Mouse (Mus musculus) adrenal gland, postnatal 36 days (tissue): ENCODE data around the gene Eif4g3. TPM values are rescaled to one million over a fixed set of nuclear protein-coding genes. Genes with fewer than 3 reads are reported as not detected.

Experiments used
- DNase-seq, 2 experiments: peaks; one replicate each; pipeline ENCODE4 v3.0.0; 2021; ENCODE audit warnings: mixed read lengths in 1 of 2
- total RNA-seq, 2 experiments: library from RNA; stranded (reverse); gene quantifications; 2 replicates each; pipeline ENCODE4 v1.2.3; 2021

The Eif4g3 gene
- total RNA-seq, 2 experiments from 2014 or later: 81.8 to 111 TPM

DNA sequence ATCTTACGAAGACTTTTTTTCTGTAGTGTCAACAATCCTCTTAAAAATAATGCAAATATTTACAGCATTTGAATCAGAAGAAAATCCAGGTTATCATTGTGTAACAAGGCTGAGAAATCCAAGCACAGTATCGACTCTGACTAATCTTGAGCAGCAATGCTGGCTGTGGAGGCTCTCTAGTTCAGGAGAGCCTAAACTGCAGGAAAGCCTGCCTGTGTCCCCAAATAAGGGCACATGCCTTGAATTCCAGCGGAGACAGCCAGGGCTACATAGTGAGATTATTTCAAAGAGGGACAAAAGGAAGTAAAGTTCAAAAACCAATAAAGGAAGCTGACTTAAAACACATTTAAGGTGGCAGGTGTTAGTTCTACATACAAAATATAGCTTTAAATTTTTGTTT is 168.7 kb downstream of the Eif4g3 start:
- no peak for DNase-seq

DNA sequence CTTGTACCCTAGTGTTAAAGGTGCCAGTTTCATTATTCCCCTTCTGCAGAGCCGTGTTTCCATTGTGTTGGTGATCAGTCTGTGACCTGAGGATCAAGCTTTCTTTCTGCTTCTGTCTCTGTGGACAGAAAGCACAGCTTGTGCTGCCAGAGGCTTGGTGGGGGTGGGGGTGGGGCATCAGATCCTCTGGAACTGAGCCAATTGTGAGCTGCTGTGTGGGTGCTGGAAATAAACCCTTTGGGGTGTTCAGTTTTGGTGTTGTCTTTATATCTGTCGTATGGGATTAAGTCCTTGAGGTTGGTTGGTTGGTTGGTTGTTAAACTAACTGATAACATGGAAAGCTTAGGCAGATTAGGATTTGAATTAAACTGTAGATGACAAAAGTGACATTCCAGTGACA is 171.0 kb downstream of the Eif4g3 start:
- no peak for DNase-seq

DNA sequence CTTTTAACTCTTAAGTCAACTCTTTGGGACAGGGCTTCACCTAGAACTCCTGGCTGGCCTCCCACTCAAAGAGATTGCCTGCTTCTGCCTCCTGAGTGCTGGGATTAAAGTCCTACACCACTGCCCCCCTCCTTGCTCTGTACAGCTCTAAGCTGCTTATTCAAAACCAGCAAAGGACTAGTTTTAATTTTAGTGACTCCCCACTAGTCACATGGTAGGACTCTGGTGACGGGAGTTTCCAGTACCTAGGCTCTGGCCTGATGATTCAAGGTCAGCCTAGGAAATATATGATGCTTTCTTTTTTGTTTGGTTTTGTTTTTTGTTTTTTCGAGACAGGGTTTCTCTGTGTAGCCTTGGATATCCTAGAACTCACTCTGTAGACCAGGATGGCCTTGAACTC is 172.0 kb downstream of the Eif4g3 start:
- DNase-seq: no peak

DNA sequence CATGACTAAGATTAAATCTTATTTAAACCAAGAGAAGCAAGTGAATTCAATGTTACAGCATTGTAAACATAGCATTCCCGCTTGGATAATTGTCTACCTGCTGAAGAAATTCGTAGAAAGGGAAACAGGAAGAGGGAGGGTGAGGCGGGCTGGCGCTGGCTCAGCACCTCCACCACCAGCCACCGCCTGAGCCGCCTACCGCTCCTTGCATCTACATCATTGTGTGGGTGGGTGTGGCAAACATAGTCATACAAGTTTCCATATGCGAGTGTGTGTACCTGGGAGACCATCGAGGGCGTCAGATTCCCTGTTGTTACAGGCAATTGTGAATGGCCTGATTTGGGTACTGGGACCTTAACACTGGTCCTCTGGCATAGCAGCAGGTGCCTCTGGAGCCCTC is 173.7 kb downstream of the Eif4g3 start:
- no peak for DNase-seq

DNA sequence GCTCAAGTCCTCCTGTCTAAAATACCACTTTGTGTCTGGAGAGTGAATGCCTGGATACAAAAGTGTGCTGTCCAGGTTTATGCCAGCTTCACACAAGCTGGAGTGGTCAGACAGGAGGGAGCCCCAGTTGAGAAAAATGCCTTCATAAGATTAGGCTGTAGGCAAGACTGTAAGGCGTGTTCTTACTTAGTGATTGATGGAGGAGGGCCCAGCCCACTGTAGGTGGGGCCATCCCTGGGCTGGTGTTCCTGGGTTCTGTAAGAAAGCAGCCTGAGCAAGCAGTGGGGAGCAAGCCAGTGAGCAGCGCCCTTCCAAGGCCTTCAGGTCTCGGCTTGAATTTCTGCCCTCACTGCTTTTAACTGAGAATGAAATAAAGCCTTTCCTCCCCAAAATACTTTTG is 175.3 kb downstream of the Eif4g3 start:
- peak; percentile 16 to 24 for DNase-seq

DNA sequence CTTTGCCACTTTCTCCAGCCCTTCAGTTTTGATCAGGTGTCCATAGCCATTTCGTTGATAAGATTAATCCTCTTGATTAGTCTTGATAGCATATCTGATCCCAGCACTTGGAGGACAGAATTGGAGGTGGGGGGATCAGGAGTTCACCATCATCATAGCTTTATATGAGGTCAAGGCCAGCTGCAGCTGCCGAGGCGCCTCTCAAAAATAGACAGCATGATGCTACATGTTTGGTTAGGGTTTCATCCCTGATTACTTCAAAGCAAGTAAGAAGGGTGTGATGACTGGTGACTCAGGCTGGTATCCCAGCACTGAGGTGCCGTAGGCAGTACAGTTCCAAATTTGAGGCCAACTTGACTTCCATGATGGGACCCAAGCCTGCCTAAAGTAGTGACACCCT is 176.6 kb downstream of the Eif4g3 start:
- no peak for DNase-seq

DNA sequence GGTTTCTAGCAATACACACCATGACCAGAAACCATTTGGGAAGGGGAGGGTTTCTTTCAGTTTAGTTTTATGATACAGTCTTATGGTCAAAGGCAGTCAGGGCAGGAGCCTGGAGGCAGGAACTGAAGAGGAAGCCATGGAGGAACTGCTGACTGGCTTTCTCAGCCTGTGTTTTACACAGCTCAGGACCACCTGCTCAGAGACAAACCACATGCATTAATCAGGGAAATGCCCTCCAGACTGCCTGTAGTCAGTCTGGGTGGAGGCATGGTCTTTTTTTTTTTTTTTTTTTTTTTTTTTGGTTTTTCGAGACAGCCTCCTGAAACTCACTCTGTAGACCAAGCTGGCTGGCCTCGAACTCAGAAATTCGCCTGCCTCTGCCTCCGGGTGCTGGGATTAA is 179.9 kb downstream of the Eif4g3 start:
- DNase-seq: no peak

DNA sequence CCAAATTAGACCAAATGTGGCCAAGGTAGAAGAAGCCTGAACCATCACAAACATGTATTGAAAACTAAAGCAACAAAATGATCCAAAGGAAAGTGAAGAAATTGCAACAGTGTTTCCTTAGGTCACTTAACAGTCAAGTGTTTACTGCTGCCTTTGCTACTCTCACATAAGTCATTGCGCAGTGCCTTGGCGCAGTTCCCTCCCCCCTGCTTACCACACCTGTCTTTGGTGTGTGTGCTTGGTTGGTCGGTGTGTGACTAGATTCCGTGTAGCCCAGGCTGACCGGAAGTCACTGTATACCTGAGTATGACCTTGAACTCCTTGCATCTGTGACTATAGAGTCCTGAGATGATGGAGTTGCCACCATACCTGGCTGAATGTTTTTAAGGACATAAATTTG is 186.6 kb downstream of the Eif4g3 start:
- DNase-seq: no peak

DNA sequence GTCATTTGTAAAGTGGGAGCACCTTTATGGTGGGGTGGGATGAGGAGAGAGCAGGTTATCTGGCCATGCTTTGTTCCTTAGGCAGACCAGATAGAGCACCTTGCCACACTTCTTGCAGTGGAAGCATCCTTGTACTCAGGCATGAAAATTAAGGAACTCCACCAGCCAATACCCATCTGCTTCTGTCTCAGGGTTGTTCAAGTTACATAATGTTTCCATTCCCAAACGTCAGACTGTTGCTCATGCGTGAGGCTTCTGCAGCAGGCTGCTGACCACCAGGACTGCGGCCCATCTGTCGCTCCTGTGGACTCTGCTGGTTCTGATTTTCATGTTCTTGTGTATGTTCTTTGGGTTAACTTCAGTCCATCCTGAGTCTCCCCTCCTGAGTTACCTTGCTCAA is 187.9 kb downstream of the Eif4g3 start:
- DNase-seq: no peak

DNA sequence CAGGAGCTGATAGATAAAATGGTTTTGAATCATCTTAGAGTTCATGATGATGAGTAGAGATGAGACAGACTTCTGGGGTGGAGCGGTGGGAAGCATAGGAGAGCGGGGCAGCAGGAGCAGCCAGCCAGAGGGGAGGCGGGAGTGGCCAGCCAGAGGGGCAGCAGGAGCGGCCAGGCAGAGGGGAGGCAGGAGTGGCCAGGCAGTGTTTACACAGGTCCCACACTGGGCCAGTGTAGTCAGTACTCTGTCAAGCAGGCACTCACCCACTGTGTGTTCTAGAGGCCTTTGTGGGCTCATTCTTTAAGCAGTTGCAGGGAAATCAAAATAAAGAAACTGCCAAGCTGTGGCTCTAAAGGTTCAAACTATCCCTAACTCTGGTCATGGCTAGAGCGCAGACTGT is 191.2 kb downstream of the Eif4g3 start:
- DNase-seq: no peak

DNA sequence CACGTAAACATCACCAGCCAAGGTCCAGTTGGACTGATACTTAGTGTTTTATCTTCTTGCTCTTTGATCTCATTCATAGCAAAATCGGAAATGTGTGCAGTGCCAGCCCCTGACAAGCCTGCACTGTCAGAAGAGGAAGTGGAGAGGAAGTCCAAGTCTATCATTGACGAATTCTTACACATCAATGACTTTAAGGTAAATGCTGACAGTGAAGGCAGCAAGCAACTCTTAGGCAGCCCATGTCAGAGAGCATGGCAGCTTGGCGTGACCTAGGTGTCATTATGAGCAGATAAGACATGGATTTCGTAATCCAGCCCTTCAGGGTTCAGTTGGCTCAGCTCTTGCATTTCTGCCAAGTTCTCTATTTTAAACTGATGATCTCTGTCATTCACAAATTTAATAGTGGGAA is 191.8 kb downstream of the Eif4g3 start:
- DNase-seq: peak; percentile 31 to 32

DNA sequence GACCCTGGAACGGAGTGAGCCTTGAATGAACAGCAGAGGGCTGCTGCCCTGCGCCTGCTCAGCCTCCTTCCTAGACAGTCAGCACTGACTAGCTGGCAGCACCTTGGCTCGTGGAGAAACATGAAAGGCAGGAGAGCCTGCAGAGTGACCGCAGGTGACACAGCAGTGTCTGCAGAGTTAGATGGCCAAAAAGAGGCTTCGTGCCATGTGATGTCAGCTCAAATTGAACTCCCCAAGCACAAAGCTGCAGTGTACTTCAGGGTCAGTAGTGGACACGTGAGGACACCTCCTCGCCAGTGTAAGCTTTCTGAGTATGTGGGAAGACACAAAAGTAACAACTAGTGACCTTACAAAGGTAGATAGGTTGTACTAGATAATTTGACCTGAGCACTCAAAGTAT is 193.1 kb downstream of the Eif4g3 start:
- DNase-seq: no peak

DNA sequence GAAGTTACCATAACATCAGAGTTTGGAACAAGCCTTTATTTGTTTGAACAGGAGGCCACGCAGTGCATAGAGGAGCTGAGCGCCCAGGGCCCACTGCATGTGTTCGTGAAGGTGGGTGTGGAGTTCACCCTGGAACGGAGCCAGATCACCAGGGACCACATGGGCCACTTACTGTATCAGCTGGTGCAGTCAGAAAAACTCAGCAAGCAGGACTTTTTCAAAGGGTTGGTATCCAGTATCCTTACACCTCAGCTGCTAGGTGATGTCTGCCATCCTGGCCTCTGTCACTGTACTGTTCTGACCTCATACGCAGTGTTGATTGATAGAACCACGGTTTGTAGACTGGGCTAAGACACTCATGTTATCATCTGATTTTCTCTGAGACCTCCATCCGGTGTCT is 195.2 kb downstream of the Eif4g3 start:
- no peak for DNase-seq

DNA sequence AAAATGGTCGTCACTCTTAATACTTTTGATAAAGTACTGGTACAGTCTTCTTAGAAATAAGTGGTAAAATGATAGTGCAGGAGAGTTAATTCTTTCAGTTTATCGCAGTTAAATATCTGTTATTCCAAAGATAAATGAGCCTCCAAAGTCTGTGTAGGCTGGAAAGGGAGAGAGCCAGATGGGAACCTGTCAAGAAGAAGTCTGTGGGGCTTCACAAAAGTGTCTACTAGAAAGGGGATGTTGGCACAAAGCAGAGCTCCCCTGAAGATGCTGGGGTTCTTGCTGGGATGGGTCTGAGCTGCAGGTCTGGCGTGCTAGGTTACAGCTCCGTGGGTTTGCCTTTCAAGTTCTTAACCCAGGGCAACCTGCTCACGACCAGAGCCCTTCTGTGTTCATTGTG is 199.7 kb downstream of the Eif4g3 start:
- no peak for DNase-seq

DNA sequence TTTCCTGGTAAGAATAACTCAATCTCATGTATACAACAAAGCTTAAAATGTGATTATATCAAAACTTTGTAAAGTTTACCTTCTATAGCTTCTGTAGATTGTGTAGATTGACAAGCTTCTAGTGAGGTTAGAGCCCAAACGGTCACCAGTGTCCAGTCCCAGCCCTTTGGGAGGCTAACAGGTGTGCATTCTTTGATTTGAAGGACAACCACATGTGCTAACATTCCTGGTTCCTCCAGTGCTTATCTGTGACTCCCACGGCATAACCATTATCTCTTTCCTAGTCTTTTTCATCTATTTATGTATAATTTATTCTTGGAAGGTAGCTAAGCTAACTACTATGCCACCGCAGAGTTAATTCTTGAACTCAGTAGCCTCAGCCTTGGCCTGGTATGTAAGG is 207.9 kb downstream of the Eif4g3 start:
- DNase-seq: no peak

DNA sequence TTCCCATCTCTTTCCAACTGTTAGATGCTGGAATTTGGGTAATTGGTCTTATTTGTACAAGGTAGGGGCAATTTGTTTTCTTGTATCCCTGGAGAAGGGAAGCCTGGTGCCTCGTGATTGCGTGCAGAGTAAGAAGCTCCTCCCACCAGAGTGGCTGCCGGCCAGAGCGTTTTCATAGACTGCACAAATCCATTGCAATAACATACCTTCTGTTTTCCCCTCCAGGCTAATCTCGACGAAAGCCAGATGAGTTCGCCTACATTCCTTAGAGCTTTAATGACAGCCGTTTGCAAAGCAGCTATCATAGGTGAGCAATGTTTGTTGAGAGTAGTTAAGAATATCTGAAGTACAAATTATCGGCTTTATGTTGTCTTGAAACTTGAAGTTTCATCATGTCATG is 208.9 kb downstream of the Eif4g3 start:
- no peak for DNase-seq

DNA sequence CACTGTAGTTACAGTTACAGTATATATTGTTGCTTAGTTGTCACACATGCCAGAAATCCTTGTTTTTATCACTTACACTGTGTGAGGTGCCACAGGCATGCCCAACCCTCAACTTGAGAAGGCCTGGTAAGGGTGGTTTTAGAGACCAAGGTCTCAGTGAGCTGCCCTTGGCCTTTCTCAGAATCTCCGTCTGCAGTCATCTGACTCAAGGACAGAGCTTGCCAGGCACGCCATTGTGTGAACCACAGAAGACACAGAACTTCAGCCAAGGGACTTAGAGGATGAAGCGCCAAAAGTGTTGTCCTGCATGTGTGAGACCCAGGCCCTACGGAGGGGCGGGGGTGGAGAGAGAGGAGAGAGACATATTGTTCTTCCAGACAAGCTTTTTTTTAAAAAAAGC is 217.3 kb downstream of the Eif4g3 start:
- DNase-seq: peak; percentile 72 to 79

DNA sequence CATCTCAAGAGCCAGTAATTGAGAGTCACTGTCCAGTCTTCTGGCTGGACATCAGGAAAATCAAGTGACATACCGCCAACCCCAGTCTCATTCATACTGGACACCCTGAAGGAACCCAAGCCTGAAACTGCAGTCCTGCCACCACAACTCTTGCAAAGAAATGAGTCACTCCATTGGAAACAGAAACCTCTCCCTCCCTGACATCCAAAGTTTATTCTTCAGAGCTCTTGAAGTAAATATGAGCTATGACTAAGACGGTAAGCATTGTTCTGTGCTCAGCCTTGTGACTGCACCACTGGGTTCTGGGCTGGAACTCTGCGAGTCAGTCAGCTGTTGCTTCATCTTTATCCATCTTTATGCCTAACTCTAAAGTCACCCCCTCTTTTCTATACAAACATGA is 221.0 kb downstream of the Eif4g3 start:
- DNase-seq: peak in 1 of 2 experiments; percentile 37

DNA sequence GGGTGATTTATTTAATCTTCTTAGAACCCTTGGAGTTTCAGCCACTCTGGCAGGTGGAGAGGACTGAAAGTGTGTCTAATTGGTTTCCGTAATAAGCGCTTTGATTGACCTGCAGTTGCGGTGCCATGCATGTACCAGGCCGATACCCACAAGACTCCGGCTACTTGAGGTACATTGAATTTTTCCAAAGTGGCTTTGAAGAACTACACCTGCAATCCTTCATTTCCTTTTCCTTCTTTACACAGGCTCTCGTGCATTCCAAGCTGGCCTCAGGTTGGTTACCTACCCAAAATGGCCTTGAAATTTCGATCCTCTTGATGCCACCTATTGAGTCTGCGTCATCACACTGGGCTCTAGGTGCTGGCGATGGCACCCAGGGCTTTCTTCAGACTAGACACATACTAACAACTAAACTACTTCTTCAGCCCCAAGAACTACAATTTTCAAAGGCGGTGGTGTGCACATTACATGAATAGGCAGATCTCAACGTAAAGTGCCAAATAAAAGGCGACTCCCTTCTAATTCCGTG is 222.9 kb downstream of the Eif4g3 start:
- DNase-seq: peak in 1 of 2 experiments; percentile 17

DNA sequence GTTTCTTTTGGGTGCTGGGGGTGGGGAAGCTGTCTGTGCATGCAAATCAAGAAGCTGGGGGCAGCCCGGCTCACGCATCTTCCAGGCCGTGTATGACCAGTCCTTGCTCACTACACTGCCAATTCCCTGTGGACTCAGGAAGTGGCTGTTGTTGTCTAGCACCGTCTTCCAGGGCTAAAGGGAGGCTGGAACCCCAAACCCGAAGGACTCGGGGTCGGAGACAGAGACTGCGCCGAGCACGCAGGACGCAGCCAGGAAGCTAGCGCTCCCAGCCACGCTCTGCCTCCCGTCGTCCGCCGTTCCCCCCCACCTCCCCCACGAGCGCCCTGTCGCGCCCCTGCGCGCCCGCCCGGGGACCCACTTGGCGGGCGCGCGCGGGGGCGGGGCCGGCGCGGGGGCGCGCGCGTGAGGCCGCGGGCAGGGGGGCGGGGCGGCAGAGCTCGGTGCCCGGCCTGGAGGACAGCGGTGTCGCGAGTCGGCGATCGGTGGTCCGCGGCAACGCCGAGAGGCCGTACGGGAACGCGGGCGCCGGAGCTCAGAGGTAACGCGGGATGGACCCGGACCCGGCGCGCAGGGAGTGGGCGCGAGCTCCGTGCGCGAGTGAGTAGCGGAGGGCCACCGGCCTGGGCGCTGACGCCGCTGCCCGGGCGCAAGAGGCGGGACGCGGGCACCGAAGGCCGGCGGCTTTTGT is 223.5 kb downstream of the Eif4g3 start, which contains the start of gene Hp1bp3:
Gene Hp1bp3, plus strand, starts transcription at position 97 of the 691 bp plus-strand sequence.
- peak; percentile 83 to 87 for DNase-seq

DNA sequence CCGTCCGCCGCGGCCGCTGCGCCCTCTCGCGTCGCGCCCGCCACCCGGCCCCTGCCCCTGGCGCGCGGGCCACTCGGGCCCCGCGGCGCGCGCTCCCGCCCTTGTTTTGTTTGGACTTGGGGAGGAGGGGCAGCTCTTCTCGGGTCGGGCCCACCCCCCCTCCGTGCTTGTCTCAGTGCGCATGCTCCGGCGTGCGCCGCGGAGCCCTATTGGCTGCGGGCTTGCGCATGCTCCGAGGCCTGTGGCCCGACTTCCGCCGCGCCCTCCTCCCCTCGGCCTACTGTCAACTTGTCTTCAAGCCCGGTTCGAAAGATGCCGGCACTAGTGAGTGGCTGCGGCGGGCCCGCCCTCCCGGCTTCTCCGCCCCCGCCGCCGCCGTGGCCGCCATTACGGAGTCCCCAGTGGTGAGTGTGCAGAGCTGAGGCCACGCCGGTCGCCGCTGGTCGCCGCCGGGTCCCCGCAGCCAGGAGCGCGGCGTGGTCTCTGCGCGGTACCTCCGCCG is 224.1 kb downstream of the Eif4g3 start:
- peak; percentile 99 for DNase-seq

DNA sequence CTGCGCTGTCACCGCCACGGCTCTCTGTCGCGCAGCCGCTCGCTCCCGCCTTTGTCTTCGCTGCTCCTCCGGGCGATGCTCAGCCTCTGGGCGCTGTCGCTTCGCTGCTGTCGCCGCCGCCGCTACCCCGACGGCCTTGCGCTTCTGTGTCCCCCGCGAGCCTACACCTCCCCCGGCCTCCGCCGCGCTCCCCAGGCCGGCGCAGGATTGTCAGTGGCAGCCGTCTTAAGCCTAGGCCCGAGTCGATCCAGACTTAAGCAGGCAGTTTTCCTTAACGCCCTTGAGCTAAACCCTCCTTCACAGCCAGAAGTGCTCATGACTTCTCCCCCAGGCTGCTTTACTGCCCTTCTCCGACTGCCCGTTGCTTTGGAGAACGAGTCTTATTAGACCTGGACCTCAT is 224.6 kb downstream of the Eif4g3 start:
- DNase-seq: peak in 1 of 2 experiments; percentile 36

DNA sequence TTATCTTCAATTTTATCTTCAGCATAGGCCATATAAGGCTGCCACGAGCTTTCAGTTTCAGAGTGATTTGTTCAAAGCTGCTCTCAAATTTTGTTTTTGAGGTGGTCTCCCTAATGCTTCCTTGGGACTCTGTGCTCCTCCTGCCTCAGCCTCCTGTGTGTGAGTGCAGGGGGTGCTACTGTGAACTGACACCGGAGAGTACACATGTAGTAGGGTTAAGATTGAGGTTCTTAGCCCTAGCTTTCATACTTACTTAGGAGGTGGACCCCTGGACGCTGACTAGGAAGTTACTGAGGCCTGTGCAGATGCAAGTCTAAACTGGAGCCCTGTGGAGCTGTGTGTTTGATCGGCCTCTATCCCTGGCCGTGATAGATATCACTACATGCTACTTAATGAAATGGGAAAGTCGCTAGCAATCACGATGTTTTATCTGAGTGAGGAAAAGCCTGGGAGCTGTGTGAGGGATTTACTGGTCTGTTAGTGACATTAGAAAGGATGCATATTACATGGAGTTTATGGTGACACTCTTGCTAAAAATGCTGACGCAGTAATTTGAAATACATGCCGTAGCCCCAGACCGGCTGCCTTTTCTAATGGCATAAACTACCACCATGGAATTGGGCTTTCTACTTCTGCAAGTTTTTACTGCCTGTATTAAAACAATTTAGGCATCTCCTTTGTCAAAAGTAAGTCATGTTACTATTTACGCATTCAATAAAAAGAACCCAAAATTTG is 225.3 kb downstream of the Eif4g3 start:
- no peak for DNase-seq
